Mouse (Mus musculus): ENCODE results near the gene Rad51b.

Gene Rad51b

GRCm38 (mm10) chr12:79860248-79860555 lies 563.1 kb downstream of the Rad51b start:
- no peak for DNase-seq (ENCODE audit: low read depth, low spot score)

Data from retina, adult 2 months (tissue).